Mouse (Mus musculus): ENCODE results near the gene Apol9a. TPM values are rescaled to one million over a fixed set of nuclear protein-coding genes. Genes with fewer than 3 reads are reported as not detected.
A peak's percentile ranks its signal among the peaks of the same experiment; 100 is the strongest.
"Not testable (repeated sequence)": the region's sequence is repeated elsewhere in the genome, so short reads cannot be mapped to it uniquely, and the experiment has no call there.

Gene Apol9a
- polyA plus RNA-seq, 1 experiment, result 0.67 TPM

GRCm38 (mm10) chr15:77406370-77406769, 4.6 kb downstream of the Apol9a start:
- peak; percentile 4 to 50 for DNase-seq (ENCODE audit: low read depth in 1 of 2, low spot score in 2 of 2)
- WGBS, result 76% methylated on average over 10 of the region's 10 CpGs
- H3K27ac ChIP-seq (ENCODE audit: insufficient read depth, low read length); H3K27me3 ChIP-seq (ENCODE audit: control insufficient read depth, insufficient read depth, low read length); H3K4me3 ChIP-seq (ENCODE audit: extremely low read depth, insufficient read depth, insufficient read length); H3K4me1 ChIP-seq (ENCODE audit: control insufficient read depth, insufficient read depth, insufficient read length); H3K36me3 ChIP-seq (ENCODE audit: control insufficient read depth, insufficient read depth, low read length): not testable (repeated sequence)

DNA sequence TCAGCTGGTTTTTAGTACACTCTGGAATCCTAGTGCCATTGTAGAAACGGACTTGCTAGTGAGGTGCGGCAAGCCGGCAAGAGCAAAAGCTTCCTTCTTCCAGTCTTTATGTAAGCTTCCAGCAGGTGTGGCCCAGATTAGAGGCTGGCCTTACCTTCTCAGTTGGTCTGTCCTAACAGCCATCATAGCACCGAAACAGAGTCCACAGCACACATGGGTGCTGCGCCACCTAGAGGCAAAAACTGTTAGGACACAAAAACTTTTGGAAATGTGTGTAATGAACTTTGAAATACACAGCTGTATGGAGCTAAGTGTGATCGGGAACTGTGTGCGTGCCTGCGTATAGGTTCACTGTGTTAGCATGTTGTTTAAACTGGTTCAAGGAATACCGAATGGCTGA, 11.9 kb downstream of the Apol9a start, which contains the start of gene Apol7a:
Gene Apol7a (minus strand): TSS at position 84 of the 400 bp plus-strand sequence.
- H3K27me3 ChIP-seq (ENCODE audit: control insufficient read depth, insufficient read depth, low read length); H3K27ac ChIP-seq (ENCODE audit: insufficient read depth, low read length); H3K36me3 ChIP-seq (ENCODE audit: control insufficient read depth, insufficient read depth, low read length); H3K4me1 ChIP-seq (ENCODE audit: control insufficient read depth, insufficient read depth, insufficient read length); H3K4me3 ChIP-seq (ENCODE audit: extremely low read depth, insufficient read depth, insufficient read length); DNase-seq (ENCODE audit: low read depth in 1 of 2, low spot score in 2 of 2): not testable (repeated sequence)
- WGBS, result 65% methylated on average over 9 of the region's 9 CpGs

DNA sequence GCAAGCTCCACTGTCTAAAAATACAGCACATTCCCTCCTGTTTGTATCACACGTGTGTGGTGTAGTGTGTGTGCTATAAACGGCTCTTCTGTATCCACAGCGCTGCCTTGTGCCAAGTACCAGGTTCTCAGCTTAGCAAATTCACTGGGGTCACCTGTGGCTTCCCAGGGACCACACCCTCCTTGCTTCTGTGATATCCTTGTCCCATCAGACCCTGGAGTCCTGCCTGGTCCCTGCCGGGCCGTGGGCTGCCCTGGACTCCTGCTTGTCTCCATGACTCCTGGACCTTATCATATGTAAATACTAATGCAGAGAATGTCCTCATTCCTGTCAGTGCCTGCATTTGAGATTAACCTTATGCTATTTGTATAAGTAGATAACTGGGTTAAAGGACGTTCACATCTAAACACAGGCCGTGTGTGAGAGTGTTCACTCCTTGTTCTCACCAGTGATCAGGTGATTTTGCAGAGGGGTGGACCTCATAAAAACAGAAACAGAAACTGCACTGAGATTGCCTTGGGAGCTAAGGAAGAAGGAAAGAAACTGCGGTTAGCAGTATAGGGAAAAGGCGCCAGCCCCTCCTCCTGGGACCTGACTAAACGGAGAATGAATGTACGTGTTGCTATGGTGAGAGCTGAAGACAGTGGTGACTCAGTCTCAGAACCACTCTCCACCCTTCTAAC, 13.3 kb downstream of the Apol9a start:
- H3K27me3 ChIP-seq (ENCODE audit: control insufficient read depth, insufficient read depth, low read length); H3K4me1 ChIP-seq (ENCODE audit: control insufficient read depth, insufficient read depth, insufficient read length); DNase-seq (ENCODE audit: low read depth in 1 of 2, low spot score in 2 of 2); H3K4me3 ChIP-seq (ENCODE audit: extremely low read depth, insufficient read depth, insufficient read length); H3K27ac ChIP-seq (ENCODE audit: insufficient read depth, low read length); H3K36me3 ChIP-seq (ENCODE audit: control insufficient read depth, insufficient read depth, low read length): not testable (repeated sequence)
- 77% methylated on average over 11 of the region's 11 CpGs for WGBS

GRCm38 (mm10) chr15:77393832-77394231, 17.1 kb downstream of the Apol9a start:
- H3K27me3 ChIP-seq (ENCODE audit: control insufficient read depth, insufficient read depth, low read length); H3K4me3 ChIP-seq (ENCODE audit: extremely low read depth, insufficient read depth, insufficient read length); H3K36me3 ChIP-seq (ENCODE audit: control insufficient read depth, insufficient read depth, low read length); DNase-seq (ENCODE audit: low read depth in 1 of 2, low spot score in 2 of 2); H3K4me1 ChIP-seq (ENCODE audit: control insufficient read depth, insufficient read depth, insufficient read length); H3K27ac ChIP-seq (ENCODE audit: insufficient read depth, low read length): not testable (repeated sequence)
- WGBS, result 50% methylated on average over 3 of the region's 3 CpGs

- H3K36me3 ChIP-seq (ENCODE audit: control insufficient read depth, insufficient read depth, low read length), result no peaks in the 10 kb centered on the region
- DNase-seq (ENCODE audit: low read depth in 1 of 2, low spot score in 2 of 2), result no peak
- no peaks in the 10 kb centered on the region for H3K27me3 ChIP-seq (ENCODE audit: control insufficient read depth, insufficient read depth, low read length)
- WGBS, result 85% methylated on average over 2 of the region's 2 CpGs
- TF ChIP-seq POLR2A (IDR thresholded peaks at IDR 0.05; ENCODE audit: low read depth, low read length) (no peak), CTCF (IDR thresholded peaks at IDR 0.05; ENCODE audit: extremely low read depth, insufficient read depth, insufficient read length, insufficient replicate concordance) (no peak)
- no peak overlapping the region for H3K27ac ChIP-seq (ENCODE audit: insufficient read depth, low read length)
- H3K4me1 ChIP-seq (ENCODE audit: control insufficient read depth, insufficient read depth, insufficient read length), result no peaks in the 10 kb centered on the region
- H3K4me3 ChIP-seq (ENCODE audit: extremely low read depth, insufficient read depth, insufficient read length), result no peak overlapping the region
Measured at GRCm38 (mm10) chr15:77387462-77387861, 23.5 kb downstream of the Apol9a start.

GRCm38 (mm10) chr15:77384340-77385030, 26.4 kb downstream of the Apol9a start:
- 86% methylated on average over 7 of the region's 7 CpGs for WGBS
- Histone ChIP-seq H3K4me1 (ENCODE audit: control insufficient read depth, insufficient read depth, insufficient read length) (no peaks in the 10 kb centered on the region), H3K27me3 (ENCODE audit: control insufficient read depth, insufficient read depth, low read length) (no peaks in the 10 kb centered on the region), H3K4me3 (ENCODE audit: extremely low read depth, insufficient read depth, insufficient read length) (no peak overlapping the region), H3K36me3 (ENCODE audit: control insufficient read depth, insufficient read depth, low read length) (no peaks in the 10 kb centered on the region), H3K27ac (ENCODE audit: insufficient read depth, low read length) (no peak overlapping the region)
- TF ChIP-seq POLR2A (IDR thresholded peaks at IDR 0.05; ENCODE audit: low read depth, low read length) (no peak), CTCF (IDR thresholded peaks at IDR 0.05; ENCODE audit: extremely low read depth, insufficient read depth, insufficient read length, insufficient replicate concordance) (no peak)
- DNase-seq (ENCODE audit: low read depth in 1 of 2, low spot score in 2 of 2), result no peak

DNA sequence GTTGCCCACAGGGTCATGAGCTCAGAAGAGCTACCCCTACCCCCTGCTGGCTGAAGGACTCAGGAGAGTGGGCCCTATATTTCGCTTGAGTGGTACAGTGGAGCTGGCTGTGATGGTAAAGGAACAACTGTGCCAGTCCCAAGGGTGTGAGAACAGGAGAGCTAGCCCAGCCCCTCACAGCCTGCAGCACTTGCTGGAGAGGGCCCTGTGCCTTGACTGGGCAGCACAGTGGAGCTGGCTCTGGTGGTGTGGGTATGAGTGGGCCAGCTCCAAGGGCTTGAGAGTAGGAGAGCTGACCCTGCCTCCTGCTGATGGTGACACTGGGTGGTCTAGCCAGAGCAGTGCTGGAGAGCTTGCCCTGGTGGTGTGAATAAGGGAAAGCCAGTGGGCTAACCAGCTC, 28.1 kb downstream of the Apol9a start:
- no peak for DNase-seq (ENCODE audit: low read depth in 1 of 2, low spot score in 2 of 2)
- 58% methylated on average over 1 of the region's 1 CpGs for WGBS
- no peak overlapping the region for H3K4me3 ChIP-seq (ENCODE audit: extremely low read depth, insufficient read depth, insufficient read length)
- no peaks in the 10 kb centered on the region for H3K36me3 ChIP-seq (ENCODE audit: control insufficient read depth, insufficient read depth, low read length)
- no peaks in the 10 kb centered on the region for H3K4me1 ChIP-seq (ENCODE audit: control insufficient read depth, insufficient read depth, insufficient read length)
- no peaks in the 10 kb centered on the region for H3K27me3 ChIP-seq (ENCODE audit: control insufficient read depth, insufficient read depth, low read length)
- H3K27ac ChIP-seq (ENCODE audit: insufficient read depth, low read length), result no peak overlapping the region
- no peak for TF ChIP-seq CTCF (IDR thresholded peaks at IDR 0.05; ENCODE audit: extremely low read depth, insufficient read depth, insufficient read length, insufficient replicate concordance)
- TF ChIP-seq POLR2A (IDR thresholded peaks at IDR 0.05; ENCODE audit: low read depth, low read length), result no peak

Data from spleen, adult 2 months (tissue).